Mouse (Mus musculus): Measurements from ENCODE around the gene Robo2. TPM values are rescaled to one million over a fixed set of nuclear protein-coding genes. Genes with fewer than 3 reads are reported as not detected.

Gene Robo2
- polyA plus RNA-seq, 1 experiment from 2014 or later = 7.8 TPM

DNA sequence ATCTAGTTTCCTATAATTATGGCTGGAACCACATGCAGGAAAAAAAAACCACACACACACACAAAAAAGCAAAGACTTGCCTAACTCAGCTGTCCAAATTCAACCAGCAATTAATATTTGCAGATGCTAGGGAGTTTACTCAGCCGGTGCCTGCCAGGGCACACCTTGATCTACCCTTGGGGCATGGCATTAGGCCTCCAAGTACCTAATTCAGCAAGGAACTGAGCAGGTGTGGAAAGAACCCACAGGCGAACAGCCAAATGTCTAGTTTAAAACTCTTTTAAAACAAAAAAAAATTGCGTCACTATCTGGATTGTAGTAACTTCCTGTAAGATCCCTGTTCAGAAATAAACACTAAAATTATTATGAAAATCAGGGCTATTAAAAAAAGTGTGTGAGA, 555.8 kb downstream of the Robo2 start:
- H3K4me2 ChIP-seq = no peak overlapping the region
- WGBS = 72% methylated on average over 3 of the region's 3 CpGs
- no peaks in the 10 kb centered on the region for H3K4me1 ChIP-seq
- H3K9ac ChIP-seq = no peak overlapping the region
- H3K27me3 ChIP-seq (replicated peaks) = no peaks in the 10 kb centered on the region
- H3K36me3 ChIP-seq = no peaks in the 10 kb centered on the region
- ATAC-seq (ENCODE audit: extremely low read depth, insufficient number of reproducible peaks, low FRiP score, low TSS enrichment) = no peak
- no peaks in the 10 kb centered on the region for H3K9me3 ChIP-seq
- no peak overlapping the region for H3K4me3 ChIP-seq
- no peak overlapping the region for H3K27ac ChIP-seq (replicated peaks)

MicroRNAs encoded within 50 kb of the gene (microRNA counts, 519-probe panel; counts per million panel counts)
- 209 counts per million, percentile 61 among the panel's probes with 10 or more counts for microRNA mmu-miR-691

Small RNAs within 50 kb of the gene (microRNA-seq; reads per million reads assigned to microRNA genes)
- not detected for gene Gm24272
- gene Mir691 = not detected

All from heart, embryonic 13.5 days (tissue).